Mouse (Mus musculus) heart, adult 2 months (tissue): Measurements from ENCODE around the gene Htra3. TPM values are rescaled to one million over a fixed set of nuclear protein-coding genes. Genes with fewer than 3 reads are reported as not detected.
A peak's percentile ranks its signal among the peaks of the same experiment; 100 is the strongest.

Experiments
- DNase-seq, 2 experiments: peaks; one replicate each; pipeline ENCODE4 v3.0.0; 2021
- H3K27ac ChIP-seq: fragments of 200-600 bp; 2 replicates; pipeline ENCODE4 v1.8.1; 2022
- H3K27me3 ChIP-seq: fragments of 200-500 bp; 2 replicates; pipeline ENCODE4 v1.6.1; 2012; ENCODE audit warnings: mild to moderate bottlenecking, low read length, inconsistent platforms, mixed read lengths; ENCODE audit not compliant: control insufficient read depth, insufficient read depth
- H3K36me3 ChIP-seq: fragments of 200-500 bp; 2 replicates; pipeline ENCODE4 v1.6.1; 2012; ENCODE audit warnings: low read length, inconsistent platforms; ENCODE audit not compliant: control insufficient read depth, insufficient read depth
- H3K4me1 ChIP-seq: fragments of 200-500 bp; 2 replicates; pipeline ENCODE4 v1.6.1; 2011; ENCODE audit warnings: low read length; ENCODE audit not compliant: control insufficient read depth, insufficient read depth
- H3K4me3 ChIP-seq: fragments of 200-600 bp; 2 replicates; pipeline ENCODE4 v1.8.1; 2022
- H3K79me2 ChIP-seq: fragments of 200-500 bp; replicated peaks from 2 replicates; pipeline ENCODE4 v1.6.1; 2012; ENCODE audit warnings: mild to moderate bottlenecking, inconsistent platforms, low read length, moderate library complexity, mixed read lengths; ENCODE audit not compliant: control insufficient read depth, insufficient read depth
- H3K9ac ChIP-seq: fragments of 200-500 bp; 2 replicates; pipeline ENCODE4 v1.6.1; 2012; ENCODE audit warnings: low read depth, mild to moderate bottlenecking, control low read depth, inconsistent platforms, low read length, mixed read lengths
- CTCF ChIP-seq: fragments of 200-600 bp; IDR thresholded peaks from 2 replicates; pipeline ENCODE4 v1.8.1; 2022; ENCODE audit warnings: antibody characterized with exemption, mild to moderate bottlenecking, moderate library complexity
- EP300 ChIP-seq: fragments of 200-500 bp; IDR thresholded peaks from 2 replicates; pipeline ENCODE4 v1.6.1; 2011; ENCODE audit warnings: low read depth, low read length, control low read depth; ENCODE audit not compliant: insufficient read depth
- POLR2A ChIP-seq: fragments of 200-500 bp; IDR thresholded peaks from 2 replicates; pipeline ENCODE4 v1.6.1; 2011; ENCODE audit warnings: mild to moderate bottlenecking, low read depth, low read length, control low read depth; ENCODE audit not compliant: insufficient read depth
- WGBS: fragments of 180-500 bp; shearing (Covaris S2); methylation state at CpG from one replicate; pipeline ENCODE4 v1.1.7; 2018; 5-methylcytosine and 5-hydroxymethylcytosine counted together
- intact Hi-C: fragments of 180-260 bp; cut with DNase I; formaldehyde crosslinking; loops from one replicate; pipeline ENCODE4 v1.15.1; 2025
- polyA plus RNA-seq: library from polyadenylated mRNA; depleted of rRNA; stranded (reverse); fragments of >200 nt; gene quantifications from 2 replicates; pipeline ENCODE4 v1.2.3, GENCODE M21; 2012
- total RNA-seq, 2 experiments: library from RNA; stranded (reverse); gene quantifications; 2 replicates each; pipeline ENCODE4 v1.2.3; 2021

Htra3 gene
- total and polyA plus RNA-seq, 3 experiments = 101 to 130 (median 102) TPM

DNA sequence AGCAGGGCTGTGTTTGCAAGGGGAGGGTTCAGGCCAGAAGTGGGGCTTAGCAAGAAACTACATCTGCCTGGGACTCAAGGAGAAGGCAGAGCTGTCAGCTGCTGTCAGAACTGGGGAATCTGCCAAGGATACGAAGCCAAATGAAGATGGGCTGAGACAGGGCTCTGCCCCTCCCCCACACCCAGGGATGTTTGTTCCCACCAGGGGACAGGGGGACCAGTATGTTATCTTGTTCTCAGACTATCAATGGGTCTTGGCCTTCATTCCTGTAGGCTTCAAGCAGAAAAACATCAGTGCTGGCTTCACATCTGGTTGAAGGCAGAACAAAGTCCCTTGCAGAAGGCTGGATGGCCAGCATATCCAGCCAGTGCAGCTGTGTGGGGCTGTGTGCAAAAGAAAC lies 50.9 kb downstream of the Htra3 start:
- WGBS = 35% methylated on average over 1 of the region's 1 CpGs
- Histone ChIP-seq H3K4me3 (no peak overlapping the region), H3K9ac (no peak overlapping the region), H3K79me2 (no peaks in the 10 kb centered on the region), H3K36me3 (no peaks in the 10 kb centered on the region), H3K27ac (no peak overlapping the region; the same call in 1 of the 2 replicates), H3K4me1 (peaks cover 16% of the 10 kb centered on the region), H3K27me3 (no peaks in the 10 kb centered on the region)
- peak; percentile 80 to 86 for DNase-seq
- TF ChIP-seq POLR2A (no peak), CTCF (no peak), EP300 (peak; percentile 46; the same call in 1 of the 2 replicates)
- intact Hi-C loops = no loop called here

GRCm38 (mm10) chr5:35627307-35627840 lies 52.2 kb downstream of the Htra3 start:
- H3K4me3 ChIP-seq = no peak overlapping the region
- no peak for DNase-seq
- peaks cover 8% of the 10 kb centered on the region for H3K4me1 ChIP-seq
- H3K79me2 ChIP-seq = no peaks in the 10 kb centered on the region
- intact Hi-C loops = no loop called here
- no peak overlapping the region for H3K9ac ChIP-seq
- H3K27ac ChIP-seq = no peak overlapping the region
- no peaks in the 10 kb centered on the region for H3K36me3 ChIP-seq
- WGBS = 59% methylated on average over 7 of the region's 7 CpGs
- H3K27me3 ChIP-seq = no peaks in the 10 kb centered on the region
- TF ChIP-seq CTCF = peak; percentile 43
- no peak for TF ChIP-seq POLR2A
- TF ChIP-seq EP300 = no peak

- no peak for DNase-seq
- Histone ChIP-seq H3K27me3 (no peaks in the 10 kb centered on the region), H3K27ac (no peak overlapping the region), H3K4me3 (no peak overlapping the region), H3K79me2 (no peaks in the 10 kb centered on the region), H3K4me1 (peaks cover 7% of the 10 kb centered on the region), H3K36me3 (no peaks in the 10 kb centered on the region), H3K9ac (no peak overlapping the region)
- TF ChIP-seq CTCF = no peak
- no peak for TF ChIP-seq EP300
- TF ChIP-seq POLR2A = no peak
- intact Hi-C loops = no loop called here
- WGBS = 77% methylated on average over 2 of the region's 2 CpGs
These were observed 53.2 kb downstream of the Htra3 start for GRCm38 (mm10) chr5:35626408-35626807.

DNA sequence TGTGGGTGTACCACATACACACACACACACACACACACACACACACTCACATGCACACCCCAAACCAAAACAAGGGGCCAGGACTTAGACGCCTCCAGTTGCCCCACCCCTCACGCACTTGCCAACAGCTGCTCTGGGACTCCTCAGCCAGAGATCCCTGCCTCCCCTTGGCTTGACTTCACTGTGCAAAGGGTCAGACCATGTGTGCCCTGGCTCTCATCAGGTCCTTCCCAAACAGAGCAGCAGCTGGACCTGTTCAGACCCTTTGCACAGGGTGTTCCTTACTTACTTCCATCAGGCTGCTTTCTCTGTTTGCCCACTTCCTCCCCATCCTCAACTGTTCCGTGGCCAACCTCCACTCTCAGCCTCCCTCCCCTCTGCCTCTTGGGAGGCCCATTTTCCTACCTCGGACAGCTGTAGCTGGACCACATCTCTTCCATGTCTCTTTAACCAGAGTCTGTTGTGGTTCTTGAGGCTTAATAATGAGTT lies 54.8 kb downstream of the Htra3 start:
- Histone ChIP-seq H3K27ac (peak overlapping the region; percentile 41), H3K79me2 (no peaks in the 10 kb centered on the region), H3K9ac (no peak overlapping the region), H3K4me3 (no peak overlapping the region), H3K36me3 (no peaks in the 10 kb centered on the region), H3K27me3 (no peaks in the 10 kb centered on the region), H3K4me1 (peaks cover 7% of the 10 kb centered on the region)
- DNase-seq = peak; percentile 83 to 87
- WGBS = 37% methylated on average over 4 of the region's 4 CpGs
- TF ChIP-seq EP300 = peak; percentile 80; the same call in 1 of the 2 replicates
- no peak for TF ChIP-seq POLR2A
- intact Hi-C loops = no loop called here

DNA sequence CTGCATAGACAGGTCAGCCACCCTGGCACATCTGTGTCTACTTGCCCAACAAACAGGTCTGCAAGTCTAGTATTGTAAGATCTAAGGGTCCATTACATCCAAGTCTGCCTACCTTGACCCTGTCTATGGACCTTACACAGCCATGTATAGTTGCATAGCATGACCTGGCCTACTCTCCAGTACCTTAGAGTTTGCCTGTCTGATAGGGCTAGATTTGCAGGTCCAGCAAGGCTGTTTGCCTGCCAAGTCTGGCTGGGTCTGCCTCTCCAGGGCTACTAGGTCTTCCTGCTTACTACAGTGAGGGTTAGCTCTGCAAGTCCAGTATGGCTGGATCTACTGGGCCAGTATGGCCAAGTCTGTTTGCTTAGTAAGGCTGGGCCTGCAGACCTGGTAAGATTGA lies 55.8 kb downstream of the Htra3 start:
- Histone ChIP-seq H3K27ac (no peak overlapping the region), H3K27me3 (no peaks in the 10 kb centered on the region), H3K79me2 (no peaks in the 10 kb centered on the region), H3K9ac (no peak overlapping the region), H3K4me3 (no peak overlapping the region), H3K36me3 (no peaks in the 10 kb centered on the region), H3K4me1 (peaks cover 6% of the 10 kb centered on the region)
- TF ChIP-seq POLR2A (no peak), CTCF (no peak), EP300 (no peak)
- intact Hi-C loops = no loop called here
- no peak for DNase-seq

- Histone ChIP-seq H3K36me3 (no peaks in the 10 kb centered on the region), H3K27ac (no peak overlapping the region), H3K9ac (no peak overlapping the region), H3K4me1 (peaks cover 4% of the 10 kb centered on the region), H3K4me3 (no peak overlapping the region), H3K79me2 (no peaks in the 10 kb centered on the region), H3K27me3 (no peaks in the 10 kb centered on the region)
- 26% methylated on average over 4 of the region's 4 CpGs for WGBS
- intact Hi-C loops = no loop called here
- TF ChIP-seq POLR2A (no peak), CTCF (no peak), EP300 (no peak)
- no peak for DNase-seq
These were observed 58.5 kb downstream of the Htra3 start for GRCm38 (mm10) chr5:35621114-35621513.
